Mouse (Mus musculus): ENCODE measurements around the gene Muc3.

GRCm38 (mm10) chr5:137153289-137153688 lies 4.2 kb upstream of the Muc3 start:
- TF ChIP-seq EP300 (IDR thresholded peaks at IDR 0.05; ENCODE audit: low read depth in 1 of 2, low read length in 2 of 2) (no peak), E2F4 (IDR thresholded peaks at IDR 0.05; ENCODE audit: borderline replicate concordance, low read depth, low read length) (no peak), POLR2A (IDR thresholded peaks at IDR 0.05; ENCODE audit: control insufficient read depth in 1 of 2, insufficient read depth in 1 of 2, low read depth in 1 of 2, low read length in 2 of 2, poor library complexity in 1 of 2) (no peak), JUND (IDR thresholded peaks at IDR 0.05; ENCODE audit: low read depth, low read length) (no peak), CTCF (IDR thresholded peaks at IDR 0.05 in 2 of 3, conservative IDR thresholded peaks at IDR 0.05 in 1 of 3; ENCODE audit: control insufficient read depth in 1 of 3, insufficient read depth in 1 of 3, low read depth in 2 of 3, low read length in 3 of 3, poor library complexity in 1 of 3, severe bottlenecking in 1 of 3) (no peak), POLR2AphosphoS5 (IDR thresholded peaks at IDR 0.05; ENCODE audit: borderline replicate concordance, low read depth, low read length) (no peak), ZNF384 (IDR thresholded peaks at IDR 0.05; ENCODE audit: low read depth, low read length) (no peak), TCF12 (IDR thresholded peaks at IDR 0.05; ENCODE audit: low read depth, low read length) (no peak), RAD21 (IDR thresholded peaks at IDR 0.05; ENCODE audit: low read depth, low read length) (no peak), UBTF (IDR thresholded peaks at IDR 0.05; ENCODE audit: borderline replicate concordance, insufficient read depth, low read depth, low read length) (no peak), CHD2 (IDR thresholded peaks at IDR 0.05; ENCODE audit: low read length) (no peak)

Measured in MEL (cell line).